Mouse (Mus musculus) kidney, adult 2 months (tissue): ENCODE measurements around the gene Mtmr12.

ENCODE experiments used
- CTCF ChIP-seq: fragments of 200-500 bp; conservative IDR thresholded peaks from 2 replicates; pipeline ENCODE4 v1.5.1; 2011; ENCODE audit warnings: low read depth, mild to moderate bottlenecking, control low read depth, low read length, moderate library complexity, mixed read lengths; ENCODE audit not compliant: insufficient read depth, insufficient read length
- POLR2A ChIP-seq: fragments of 200-500 bp; IDR thresholded peaks from one replicate; pipeline ENCODE4 v1.6.1; 2011; ENCODE audit warnings: low read depth, low read length, control low read depth

GRCm38 (mm10) chr15:12238337-12238736 is 33.5 kb downstream of the Mtmr12 start:
- no peak for TF ChIP-seq POLR2A
- no peak for TF ChIP-seq CTCF
